Mouse (Mus musculus) layer of hippocampus, adult 8-10 months (tissue): Measurements from ENCODE around the gene Usp45. TPM values are rescaled to one million over a fixed set of nuclear protein-coding genes. Genes with fewer than 3 reads are reported as not detected.

ENCODE experiments used
- DNase-seq, 2 experiments: peaks; one replicate each; pipeline ENCODE4 v3.0.0; 2022; ENCODE audit warnings: low spot score in 2 of 2
- total RNA-seq, 4 experiments: library from RNA; stranded (reverse); gene quantifications; 2 replicates each; pipeline ENCODE4 v1.2.4; 2022

Usp45 gene
- total RNA-seq, 4 experiments from 2014 or later, result 47.1 to 64.1 (median 54.4) TPM

DNA sequence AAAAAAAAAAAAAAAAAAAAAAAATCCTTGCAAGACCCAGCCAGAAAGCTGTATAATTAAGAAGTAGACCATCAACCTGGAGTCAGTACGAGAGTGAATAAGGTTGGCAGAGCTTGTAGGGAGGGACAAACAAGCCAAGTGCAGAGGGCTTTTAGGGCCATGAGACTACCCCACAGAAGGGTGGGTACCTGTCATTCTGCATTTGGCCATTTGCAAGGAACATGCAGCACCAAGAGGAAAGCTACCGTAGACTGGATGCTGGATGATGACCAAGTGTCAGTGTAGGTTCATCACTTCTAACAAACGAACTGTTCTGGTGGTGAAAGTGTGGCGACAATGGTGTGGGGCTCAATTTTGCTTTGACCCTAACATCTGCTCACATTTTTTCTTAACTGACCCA, 22.9 kb downstream of the Usp45 start:
- no peak for DNase-seq

DNA sequence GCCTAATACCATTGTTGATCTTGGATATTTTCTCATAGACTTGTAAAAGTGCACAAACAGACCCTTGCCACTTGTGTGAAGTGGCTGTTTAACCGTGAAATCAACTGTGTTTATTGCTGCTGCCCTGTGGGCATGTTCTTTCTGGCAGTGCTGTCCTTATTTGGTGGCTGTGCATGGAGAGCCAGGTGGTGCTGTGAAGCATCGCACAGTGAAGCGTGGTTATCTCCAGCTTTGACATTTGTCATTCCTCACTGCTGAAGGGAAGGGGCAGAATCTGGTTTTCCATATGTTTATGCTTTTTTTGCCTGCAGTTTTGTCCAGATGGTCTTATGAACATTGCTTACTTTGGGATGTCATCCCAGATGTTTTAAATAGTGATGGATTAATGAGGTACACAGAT, 26.7 kb downstream of the Usp45 start:
- DNase-seq, result peak; percentile 40 to 49

DNA sequence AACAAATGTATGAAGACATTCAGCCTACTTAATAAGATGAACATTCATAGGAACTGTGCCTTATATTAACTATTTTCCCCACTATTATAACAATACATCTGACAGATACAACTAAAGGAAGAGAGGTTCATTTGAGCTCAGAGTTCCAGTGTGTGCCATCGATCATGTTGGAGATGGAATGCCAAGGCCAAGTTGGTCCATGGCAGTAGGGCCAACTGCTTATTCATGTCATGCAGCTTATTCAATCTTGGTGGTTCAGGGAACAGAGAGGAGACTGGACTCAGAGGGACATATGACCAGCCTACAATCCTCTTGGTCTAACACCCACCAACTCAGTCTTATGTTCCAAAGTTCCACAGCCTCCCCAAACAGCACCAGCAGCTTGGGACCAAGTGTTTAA, 34.1 kb downstream of the Usp45 start:
- DNase-seq, result no peak

DNA sequence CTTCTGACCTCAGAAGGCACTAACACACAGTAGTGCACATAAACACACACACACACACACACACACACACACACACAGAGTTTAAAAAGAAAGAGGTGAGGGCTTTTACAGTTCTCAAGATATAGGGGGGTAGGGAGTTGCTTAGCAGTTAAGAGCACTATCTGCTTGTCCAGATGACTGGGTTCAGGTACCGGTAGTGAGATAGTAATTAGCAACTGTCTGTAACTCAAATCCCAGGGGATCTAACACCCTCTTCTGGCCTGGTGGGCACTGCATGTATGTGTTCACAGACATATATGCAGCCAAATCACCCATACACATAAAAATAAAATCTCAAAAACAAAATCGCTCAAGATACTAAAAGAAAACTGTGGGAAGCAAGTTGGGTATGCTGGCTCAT, 34.7 kb downstream of the Usp45 start:
- DNase-seq, result no peak

DNA sequence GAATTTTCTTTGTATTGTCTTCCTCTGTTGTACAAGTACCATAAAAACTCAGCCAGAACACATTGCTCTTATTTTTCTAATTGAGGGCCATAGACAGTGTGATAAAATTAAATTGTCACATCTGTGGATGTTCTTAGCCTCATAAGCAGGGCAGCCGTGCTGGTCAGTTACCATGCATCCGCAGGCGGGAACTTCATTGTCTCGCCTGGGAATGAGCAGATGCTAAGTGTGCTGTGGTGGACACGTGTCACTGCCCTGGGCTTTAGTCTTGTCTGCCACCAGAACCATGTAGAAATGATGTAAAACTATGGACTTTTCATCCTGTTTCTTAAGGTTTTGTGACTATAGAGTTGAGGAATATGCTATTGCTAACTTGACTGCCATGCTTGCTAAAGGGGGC, 40.2 kb downstream of the Usp45 start:
- DNase-seq, result no peak

DNA sequence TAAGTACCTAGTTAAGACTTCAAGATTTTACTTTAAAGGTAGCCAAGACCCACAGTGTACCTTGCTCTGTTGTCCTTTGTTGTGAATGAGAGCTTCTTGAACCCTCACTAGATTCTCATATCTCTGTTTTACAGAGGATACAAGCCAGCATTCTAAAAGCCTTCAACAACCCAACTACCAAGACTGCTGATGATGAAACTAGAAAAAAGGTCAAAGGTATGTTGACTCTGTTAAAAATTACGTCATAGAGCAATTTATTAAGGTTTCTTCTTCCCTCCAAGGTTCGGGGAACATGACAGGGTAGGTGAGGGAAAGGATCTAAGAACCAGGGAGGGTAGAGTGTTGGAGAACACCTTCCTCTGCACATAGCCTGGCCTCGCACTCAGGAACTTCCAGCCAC, 43.7 kb downstream of the Usp45 start:
- no peak for DNase-seq

DNA sequence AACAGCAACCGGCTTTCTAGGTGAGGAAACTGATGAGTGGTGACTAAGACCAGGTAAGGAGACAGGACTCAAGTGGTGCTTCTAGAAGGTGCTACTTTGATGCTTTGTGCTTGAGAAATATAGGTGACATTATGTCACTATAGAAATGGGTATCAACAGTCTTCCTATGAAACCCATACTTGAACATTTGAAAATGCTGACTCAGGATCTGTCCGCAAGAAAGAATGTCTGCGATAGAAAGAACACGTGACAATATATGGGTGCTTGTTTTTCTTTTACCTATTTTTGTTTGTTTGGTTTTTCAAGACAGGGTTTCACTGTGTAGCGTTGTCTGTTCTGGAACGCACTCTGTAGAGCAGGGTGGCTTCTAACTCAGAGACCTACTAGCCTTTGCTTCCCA, 45.7 kb downstream of the Usp45 start:
- DNase-seq, result no peak

DNA sequence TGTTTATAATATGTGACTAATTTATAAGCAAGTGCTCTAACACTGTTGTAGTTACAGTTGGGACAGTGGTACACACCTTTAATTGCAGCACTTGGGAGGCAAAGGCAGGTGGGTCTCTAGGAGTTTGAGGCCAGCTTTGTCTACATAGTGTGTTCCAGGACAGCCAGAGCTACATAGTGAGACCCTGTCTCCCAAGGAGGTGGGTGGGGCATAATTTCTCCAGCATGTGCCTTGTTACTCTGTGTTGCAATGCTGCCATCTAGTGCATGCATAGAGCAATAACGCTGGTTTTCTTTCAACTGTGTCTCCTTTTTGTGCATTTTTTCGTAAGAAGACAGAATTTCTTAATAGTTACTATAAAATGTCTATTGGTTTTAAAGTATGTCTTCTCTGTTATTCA, 47.1 kb downstream of the Usp45 start:
- peak; percentile 18 to 33 for DNase-seq

DNA sequence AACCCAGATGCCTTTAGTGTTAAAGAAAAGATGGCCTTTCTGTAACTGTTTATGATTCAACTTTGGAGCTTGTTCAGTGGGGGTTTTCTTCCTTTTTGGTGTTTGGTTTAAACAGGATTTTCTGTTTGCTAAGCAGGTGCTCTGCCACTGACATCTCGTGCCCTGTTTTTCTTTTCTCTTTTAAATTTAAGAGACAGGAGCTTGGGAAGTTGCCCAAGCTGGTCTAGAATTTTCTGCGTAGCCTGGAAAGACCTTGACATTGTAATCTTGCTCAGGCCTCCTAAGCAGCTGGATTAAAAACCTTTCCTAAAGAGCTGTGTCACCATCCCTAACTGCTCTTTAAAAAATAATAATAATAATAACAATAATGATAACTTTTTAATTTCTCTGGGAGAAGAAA, 59.7 kb downstream of the Usp45 start:
- no peak for DNase-seq

DNA sequence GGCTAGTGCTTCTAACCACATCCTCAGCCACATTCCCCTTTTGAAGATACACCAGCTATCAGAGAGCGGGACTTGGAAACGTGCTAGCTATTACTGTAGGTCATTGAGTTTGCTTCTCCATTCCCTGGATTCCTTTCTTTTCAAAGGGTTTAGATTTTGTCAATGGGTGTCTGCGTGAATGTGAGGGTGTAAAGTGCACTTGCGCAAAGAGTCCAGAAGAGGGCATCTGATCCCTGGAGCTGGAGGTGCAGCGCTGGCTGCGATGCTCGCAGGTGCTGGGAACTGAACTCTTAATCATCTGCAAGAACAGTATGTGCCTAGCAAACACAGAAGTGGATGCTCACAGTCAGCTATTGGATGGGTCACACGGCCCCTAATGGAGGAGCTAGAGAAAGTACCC, 65.9 kb downstream of the Usp45 start:
- no peak for DNase-seq

DNA sequence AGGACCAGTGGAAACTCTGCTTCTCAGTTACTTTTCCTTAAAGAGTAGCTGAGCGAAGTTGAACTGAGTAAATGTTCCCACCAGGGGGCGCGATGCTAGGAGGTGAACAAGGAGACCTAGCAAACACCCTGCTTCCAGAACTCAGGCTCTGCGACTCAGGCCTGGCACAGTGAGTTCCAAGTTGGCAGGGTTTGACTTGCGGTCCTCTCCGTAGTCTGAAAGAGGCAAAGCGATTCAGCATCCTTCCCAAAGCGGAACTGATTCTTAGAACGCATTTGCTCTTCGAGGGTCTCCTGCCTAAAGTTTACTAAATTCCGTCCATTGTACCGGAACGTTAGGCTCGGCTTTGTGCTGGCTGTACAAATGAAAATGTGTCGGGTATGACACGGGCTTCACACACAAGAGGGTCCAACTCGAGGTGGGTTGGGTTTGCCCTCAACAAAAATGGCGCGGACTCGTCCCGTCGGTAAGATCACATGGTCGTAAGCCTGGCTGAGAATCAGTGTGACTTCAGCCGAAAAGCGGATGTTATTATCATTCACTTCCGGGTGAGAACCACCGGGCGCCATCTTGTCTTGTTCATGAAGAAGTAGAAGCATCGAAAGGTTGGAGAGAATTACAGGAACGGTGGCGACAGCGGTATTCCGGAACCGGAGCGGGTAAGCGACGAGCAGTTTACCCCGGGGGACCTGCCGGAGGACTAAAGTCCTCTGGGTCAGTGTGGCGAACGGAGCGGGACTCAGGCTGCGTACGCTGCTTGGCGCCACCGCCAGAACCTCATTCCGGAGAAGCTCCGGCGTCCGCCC, 80.7 kb downstream of the Usp45 start, which contains the start of gene Pnisr:
TSS of gene Pnisr (plus strand) at position 103 of the 806 bp plus-strand sequence.
- DNase-seq, result peak; percentile 96 to 97

DNA sequence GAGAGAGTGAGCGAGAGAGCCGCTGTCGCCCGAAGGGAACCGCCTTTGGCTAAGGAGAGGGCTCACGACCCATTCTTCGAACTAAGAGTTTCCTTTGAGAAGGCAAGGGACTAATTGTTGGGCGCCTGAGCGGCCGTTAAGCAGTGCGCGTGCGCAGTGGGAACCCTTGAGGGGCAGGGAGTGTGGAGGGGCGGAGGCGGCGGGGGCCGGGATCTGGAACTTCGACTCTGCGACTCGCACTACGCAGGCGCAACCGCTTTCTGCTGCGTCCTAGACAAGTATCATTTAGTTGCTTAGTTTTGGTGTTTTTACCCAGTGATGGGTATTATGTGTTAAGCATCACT, 81.3 kb downstream of the Usp45 start:
- peak; percentile 82 to 88 for DNase-seq

DNA sequence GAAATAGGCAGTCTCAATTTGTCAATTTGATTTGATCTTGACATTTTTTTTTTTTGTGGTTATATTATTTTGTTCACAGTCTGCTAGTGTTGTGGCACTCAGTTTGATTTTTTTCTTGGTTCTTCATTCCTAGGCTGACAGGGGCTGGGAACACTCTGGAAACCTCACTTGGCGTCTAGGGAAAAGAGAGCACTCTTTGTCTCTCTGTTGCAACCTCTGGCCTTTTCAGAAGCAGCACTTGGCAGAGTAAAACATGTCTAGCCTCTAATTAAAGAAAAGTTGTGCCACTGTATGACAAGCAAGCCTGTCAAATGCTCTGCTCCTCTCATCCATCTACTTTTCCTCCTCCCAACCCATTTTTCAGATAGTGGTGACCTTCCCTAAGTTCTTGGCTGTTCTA, 90.5 kb downstream of the Usp45 start:
- no peak for DNase-seq

DNA sequence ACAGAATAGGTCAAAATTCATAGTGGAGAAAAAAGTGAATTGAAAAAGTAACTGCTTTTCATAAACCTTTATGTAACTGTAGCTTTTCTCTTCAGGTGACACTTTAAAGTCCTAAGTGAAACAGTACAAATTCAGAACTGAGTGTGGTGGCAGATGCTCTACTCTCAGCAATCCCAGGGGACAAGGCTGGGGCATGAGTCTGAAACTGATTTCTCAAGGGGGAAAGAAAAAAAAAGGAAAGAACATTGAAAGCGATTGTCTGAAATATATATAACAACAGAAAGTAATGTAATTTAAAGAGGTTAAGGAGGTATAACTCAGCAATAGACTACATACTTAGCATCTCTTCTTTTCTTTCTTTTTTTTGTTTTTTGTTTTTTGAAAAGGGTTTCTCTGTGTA, 98.3 kb downstream of the Usp45 start:
- DNase-seq, result no peak

DNA sequence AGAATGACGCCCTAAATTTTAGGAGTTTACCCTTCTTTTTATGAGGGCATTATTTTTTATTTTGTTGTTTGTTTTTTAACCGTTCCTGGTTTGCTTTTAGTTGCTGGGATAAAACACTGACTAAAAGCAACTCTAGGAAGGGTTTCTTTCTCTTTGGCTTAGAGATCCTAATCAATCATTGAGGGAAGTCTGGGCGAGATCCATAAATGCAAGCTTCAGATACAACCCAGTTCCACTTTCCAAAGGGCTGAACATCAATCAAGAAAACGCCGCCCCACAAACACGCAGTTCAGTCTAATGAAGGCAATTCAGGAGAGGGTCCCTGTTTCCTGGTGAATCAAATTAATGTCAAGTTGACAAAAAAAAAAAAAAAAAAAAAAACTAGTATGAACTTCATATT, 111.8 kb downstream of the Usp45 start:
- DNase-seq, result no peak

DNA sequence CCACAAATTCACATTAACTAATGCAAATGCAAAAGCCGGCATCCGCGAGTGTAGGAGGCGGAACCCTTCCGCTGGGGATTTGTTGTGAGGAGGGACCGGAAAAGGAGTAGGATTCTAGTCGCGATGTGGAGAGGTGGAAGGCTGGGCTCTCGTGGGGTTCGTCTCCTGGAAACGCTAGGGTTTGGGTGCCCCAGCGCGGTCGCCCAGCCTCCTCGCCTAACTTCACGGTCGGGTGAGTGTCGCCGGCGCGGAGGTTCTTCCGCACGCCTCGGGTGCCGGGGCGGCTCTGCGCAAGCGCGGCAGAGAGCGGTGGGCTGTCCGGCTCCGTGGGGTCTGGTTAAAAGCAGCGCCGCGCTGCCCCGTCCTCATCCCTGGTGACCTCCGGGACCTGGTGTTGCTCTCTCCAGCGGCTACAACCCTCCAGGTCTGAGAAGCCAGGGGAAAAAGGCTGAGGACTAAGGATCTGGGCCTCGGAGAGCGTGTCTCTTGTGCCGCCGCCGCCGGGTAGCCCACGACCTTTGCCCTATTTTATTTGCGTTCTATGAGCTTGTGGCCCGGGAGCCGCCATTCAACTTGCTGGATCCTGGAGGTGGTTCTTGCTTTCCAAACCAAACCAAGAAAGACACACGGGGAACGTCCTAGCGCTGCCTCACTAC, 112.7 kb downstream of the Usp45 start, which contains the start of gene Coq3:
TSS of gene Coq3 (plus strand) at position 109 of the 656 bp plus-strand sequence.
- DNase-seq, result peak; percentile 83 to 87

DNA sequence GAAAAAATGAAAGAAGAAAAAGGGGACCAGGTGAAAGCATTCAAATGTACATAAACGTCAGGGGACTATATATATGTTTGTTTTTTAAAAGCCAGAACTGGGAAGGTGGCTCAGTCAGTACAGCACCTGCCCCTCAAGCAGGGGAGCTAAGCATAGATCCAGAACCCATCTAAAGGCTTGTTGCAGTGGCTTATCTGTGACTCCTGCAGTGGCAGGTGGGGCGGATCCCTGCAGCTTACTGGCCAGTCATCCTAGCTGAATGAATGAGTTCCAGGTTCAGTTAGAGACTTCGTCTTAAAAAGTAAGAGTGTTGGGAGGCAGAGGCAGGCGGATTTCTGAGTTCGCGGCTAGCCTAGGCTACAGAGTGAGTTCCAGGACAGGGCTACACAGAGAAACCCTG, 115.8 kb downstream of the Usp45 start:
- DNase-seq, result no peak

DNA sequence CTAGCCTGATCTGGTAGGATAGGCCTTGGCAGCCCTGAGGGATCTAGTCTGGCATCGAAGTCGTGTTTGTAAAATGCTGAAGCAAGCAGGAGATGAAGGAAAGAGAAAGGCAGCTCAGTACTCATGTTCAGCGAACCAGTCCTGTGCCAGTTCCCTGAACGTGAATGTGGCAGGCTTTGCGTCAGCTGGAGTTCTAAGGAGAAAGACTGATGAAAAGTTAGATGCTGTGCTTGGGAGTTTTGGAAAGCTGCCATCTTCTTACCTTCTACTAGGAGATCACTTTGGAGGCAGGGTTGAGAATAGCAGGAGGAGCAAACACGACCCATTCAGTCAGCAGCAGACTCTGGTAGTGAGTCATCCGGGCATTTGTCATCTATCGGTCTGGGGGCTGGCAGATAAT, 118.9 kb downstream of the Usp45 start:
- peak in 1 of 2 experiments; percentile 8 for DNase-seq

Other genes with a start within 250 kb of the Usp45 start
- gene Prdm13, start 81.2 kb upstream of the Usp45 start, total RNA-seq, result not detected
- gene Ccnc, start 39.5 kb upstream of the Usp45 start, total RNA-seq, result 10 to 100 TPM; 30.5 to 39.4 (median 37.1) TPM
- 10 to 100 TPM; 21.7 to 24.5 (median 24.0) TPM for gene Tstd3, start 56 bp downstream of the Usp45 start, total RNA-seq
- 100 to 1,000 TPM; 199 to 268 (median 223) TPM for gene Pnisr, start 80.4 kb downstream of the Usp45 start, total RNA-seq
- 10 to 100 TPM; 11.3 to 13.8 (median 13.0) TPM for gene Coq3, start 112.5 kb downstream of the Usp45 start, total RNA-seq
- gene Faxc, start 164.2 kb downstream of the Usp45 start, total RNA-seq, result 10 to 100 TPM; 48.8 to 54.7 (median 52.4) TPM